Mouse (Mus musculus): ENCODE measurements at regions not wholly inside any gene's neighbourhood (a gene's known extent, or its start where the extent isn't known, plus 50 kb on each side); places are given as distances from the start of the nearest gene placed in this dataset.

DNA sequence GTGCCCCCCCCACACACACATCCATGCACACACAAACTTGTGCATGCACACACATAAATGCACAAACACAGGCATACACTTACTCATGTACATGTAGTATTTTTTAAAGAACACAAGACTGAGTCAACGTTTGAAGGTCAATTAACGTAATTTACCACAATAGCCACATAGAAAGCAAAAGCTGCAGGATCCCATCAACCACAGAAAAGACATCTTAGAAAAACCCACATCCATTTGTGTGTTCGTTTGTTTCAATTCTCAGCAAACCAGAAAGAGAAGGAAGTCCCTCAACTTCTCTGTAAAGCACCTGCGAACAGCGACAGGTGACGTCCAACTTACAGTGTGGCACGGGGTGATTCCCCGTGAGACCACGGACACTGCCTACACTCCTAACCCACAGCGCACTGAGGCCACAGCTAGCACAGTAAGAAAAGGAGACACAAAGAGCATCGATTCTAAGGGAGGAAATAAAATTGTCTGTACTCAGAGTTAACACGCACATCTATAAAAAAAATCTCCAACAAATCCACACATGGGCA lies 53.8 kb downstream of the Dio3 start:
- intact Hi-C loops (cut with DNase I), result no loop called here
- DNase-seq (ENCODE audit: low spot score in 2 of 2), result no peak

DNA sequence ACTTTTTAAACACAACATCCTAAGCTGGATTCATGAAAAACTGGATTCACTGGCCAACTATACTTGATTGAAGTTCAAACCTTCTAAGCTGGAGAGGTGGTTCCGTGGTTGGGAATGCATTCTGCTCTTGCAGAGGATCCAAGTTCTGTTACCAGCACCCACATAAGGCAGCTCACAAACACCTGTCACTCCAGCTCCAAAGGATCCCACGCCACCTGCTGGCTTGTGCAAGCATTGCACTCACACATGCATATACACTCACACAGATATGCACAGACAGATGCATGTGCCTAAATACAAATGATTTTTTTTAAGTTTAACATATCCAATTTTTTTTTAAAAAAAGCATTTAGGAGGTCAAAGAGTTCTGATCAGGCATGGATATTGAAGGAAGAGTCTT lies 55.7 kb downstream of the Dio3 start:
- intact Hi-C loops (cut with DNase I), result no loop called here

DNA sequence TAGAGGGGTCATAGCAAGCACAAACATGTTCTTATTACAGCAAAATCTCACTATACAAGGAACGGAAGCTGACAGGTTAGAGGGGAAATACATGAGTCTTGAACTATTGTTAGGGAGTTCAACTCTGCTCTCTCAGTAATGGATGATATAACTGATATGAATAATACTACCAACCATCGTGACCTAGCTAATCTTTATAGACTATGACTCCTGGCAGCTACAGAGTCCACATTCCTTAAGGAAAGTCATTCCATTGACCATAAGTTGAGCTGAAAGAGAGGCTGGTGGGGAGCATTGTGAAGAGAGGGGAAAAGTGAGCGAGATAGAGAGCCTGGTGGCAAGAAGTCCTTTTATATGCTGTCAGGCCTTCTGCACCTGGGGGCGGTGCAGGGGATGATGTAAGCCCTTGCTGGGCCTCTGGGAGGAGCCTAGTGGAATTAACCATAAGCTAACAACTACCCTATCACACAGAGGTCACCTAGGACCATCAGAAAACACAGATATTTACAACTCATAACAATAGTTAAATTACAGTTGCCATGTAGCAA lies 65.5 kb downstream of the Dio3 start:
- intact Hi-C loops (cut with DNase I), result no loop called here
- DNase-seq (ENCODE audit: low spot score in 2 of 2), result no peak

More for the DNA sequence above, 55.7 kb downstream of the Dio3 start:
- DNase-seq (ENCODE audit: low spot score in 2 of 2), result no peak

DNA sequence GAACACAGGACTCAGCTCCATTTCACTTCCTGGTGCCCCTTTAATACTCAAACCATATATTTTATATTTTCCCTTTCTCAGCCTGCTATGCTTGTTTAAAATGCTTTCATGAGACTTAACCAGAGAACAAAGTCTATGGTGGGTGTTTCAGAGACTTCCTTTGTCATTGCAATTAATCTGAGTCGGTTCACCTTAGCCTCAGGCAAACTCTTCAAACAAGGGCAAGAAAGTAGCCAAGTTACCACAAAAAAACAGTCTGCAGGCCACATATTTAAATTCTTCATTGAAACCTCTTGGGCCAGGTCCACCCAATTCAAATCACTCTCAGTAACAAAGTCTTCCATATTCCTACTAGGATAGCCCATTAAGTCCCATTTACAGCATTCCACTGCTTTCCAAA lies 70.8 kb downstream of the Dio3 start:
- intact Hi-C loops (cut with DNase I), result no loop called here
- no peak for DNase-seq (ENCODE audit: low spot score in 2 of 2)

DNA sequence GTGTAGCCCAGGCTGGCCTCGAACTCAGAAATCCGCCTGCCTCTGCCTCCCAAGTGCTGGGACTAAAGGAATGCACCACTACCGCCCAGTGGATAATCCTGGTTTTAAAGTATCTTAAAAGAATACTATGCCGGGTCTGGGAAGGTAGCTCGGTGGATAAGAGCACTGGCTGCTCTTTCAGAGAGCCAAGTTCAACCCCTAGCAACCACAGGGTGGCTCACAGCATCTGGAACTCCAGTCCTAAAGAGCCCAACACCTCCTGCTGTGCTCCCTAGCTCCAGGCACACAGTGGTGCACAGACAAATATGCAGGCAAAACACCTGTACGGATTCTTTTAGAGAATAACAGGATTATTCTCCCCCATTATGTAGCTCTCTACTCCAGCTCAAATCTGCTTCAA lies 77.0 kb downstream of the Dio3 start:
- no peak for DNase-seq (ENCODE audit: low spot score in 2 of 2)
- intact Hi-C loops (cut with DNase I), result no loop called here

DNA sequence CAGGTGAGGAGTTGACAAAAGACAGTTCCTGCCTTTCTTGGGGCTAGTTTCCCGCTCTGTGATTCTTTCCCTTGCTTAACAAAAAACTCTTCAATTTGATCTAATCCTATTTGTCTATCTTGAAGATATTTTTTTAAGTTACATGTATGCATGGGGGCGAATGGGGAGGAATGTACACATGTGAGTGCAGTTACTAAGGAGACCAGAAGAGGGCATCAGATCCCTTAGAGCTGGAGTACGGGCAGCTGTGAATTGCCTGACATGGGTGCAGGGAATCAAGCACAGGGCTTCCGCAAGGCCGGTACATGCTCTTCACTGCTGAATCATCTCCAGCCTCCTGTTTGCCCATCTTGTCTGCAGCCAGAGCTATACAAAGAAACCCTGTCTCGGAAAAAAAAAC lies 79.8 kb upstream of the Ppp2r5c start:
- intact Hi-C loops (cut with DNase I), result no loop called here
- DNase-seq (ENCODE audit: low spot score in 2 of 2), result no peak

DNA sequence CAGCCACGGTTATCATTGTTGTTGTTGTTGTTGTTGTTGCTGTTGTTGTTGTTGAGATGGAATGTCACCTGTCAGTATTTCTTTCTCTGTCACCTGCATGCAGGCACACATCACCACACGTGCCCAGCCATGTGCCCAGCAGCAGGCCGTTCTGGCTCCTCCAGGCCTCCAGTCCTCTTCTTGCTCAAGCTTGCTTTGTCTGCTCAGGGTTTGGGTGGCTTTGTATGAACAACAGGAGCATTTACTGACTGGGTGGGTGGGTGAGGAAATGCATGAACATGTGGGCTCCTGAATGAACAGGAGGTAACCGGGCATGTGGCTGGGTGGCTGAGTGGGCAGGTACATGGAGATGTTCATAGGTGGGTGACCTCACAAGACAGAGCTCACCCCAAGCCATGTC lies 79.1 kb upstream of the Ppp2r5c start:
- no peak for DNase-seq (ENCODE audit: low spot score in 2 of 2)
- intact Hi-C loops (cut with DNase I), result no loop called here

DNA sequence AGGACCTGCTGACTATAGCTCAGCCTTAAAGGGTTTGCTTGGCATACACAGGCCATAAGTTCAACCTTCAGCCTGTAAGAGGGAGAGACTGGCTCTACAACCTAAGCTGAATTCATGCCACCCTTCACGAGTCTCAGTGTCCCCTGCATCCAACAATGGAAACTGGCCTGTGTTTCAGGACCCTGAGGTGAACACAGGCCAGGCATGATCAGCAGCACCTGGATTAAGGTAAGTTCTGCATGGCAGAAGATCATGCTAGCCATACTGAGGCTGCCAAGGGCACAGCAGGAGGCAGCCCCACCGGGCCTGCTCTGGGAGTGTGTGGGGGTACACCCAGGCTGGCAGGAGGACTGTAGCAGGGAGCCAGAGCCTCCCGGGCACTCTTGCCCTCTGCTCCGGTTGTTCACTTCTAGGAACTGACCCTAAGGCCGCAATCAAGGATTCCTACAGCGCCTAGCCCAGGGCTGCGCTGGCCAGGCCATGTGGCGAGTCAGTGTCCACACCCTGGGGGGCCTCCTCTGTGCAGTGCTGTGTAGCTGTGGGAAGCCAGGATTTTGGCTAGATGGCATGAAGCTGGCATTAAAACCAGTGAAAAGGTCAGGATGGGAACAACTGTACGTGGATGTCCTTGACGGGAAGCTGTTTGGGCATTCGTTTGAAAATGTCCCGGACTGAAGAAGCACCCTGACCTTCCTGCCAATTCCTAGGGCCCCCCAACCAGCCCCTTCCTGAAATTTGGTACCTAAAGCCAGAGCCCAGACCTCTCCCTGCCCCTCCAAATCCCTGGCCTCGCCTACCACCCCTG lies 74.8 kb upstream of the Ppp2r5c start:
- no peak for DNase-seq (ENCODE audit: low spot score in 2 of 2)

DNA sequence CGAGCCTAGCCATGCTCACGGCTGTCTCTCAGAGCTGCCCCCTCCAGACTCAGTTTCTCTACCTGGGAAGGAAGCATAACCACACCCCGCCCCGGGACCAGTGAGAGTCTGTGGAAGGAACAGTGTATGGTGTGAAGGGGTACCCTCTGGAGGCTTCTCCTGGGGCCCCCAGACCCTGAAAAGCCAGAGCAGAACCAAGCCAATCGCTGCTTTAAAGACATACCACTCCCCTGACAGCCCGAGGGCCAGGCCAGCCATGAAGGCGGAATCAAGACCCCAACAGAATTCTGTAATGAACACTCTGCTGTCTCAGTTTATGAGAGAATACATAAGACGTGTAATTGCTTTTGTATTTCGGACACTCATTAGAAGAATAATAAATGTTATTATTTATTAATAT lies 73.9 kb upstream of the Ppp2r5c start:
- DNase-seq (ENCODE audit: low spot score in 2 of 2), result no peak
- intact Hi-C loops (cut with DNase I), result no loop called here

More for the DNA sequence above, 74.8 kb upstream of the Ppp2r5c start:
- intact Hi-C loops (cut with DNase I), result no loop called here

DNA sequence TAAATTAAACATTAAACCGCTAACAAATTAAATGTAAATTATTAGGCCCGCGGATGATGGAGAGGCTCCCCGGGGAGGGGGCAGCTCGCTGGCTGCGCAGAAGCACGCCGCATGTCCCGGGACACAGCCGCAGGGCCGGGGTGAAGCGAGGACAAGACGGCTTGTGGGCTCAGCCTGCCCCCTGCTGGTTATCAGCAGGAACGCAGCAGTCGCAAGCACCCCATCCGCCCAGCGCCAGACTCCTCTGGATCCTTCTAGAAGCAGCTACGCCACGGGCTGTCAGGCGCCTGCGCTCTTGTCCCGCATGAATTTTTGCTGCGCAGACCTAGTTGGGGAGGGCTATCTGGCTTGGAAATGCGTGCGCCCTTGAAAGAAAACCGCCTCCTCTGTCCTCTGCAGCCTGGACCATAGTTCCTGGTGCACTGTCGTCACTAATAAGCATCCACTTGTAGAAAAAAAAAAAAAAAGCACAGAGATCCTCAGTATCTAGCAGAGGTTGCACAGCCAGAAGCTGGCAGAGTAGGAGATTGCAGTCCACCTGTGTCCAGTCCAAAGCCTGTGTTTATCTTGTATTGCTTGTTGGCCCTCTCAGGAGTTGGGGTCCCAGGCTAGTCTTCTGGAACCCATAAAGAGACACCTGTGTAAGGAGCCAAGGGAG lies 73.4 kb upstream of the Ppp2r5c start:
- peak; percentile 88 to 93 for DNase-seq (ENCODE audit: low spot score in 2 of 2)
- intact Hi-C loops (cut with DNase I), result no loop called here

DNA sequence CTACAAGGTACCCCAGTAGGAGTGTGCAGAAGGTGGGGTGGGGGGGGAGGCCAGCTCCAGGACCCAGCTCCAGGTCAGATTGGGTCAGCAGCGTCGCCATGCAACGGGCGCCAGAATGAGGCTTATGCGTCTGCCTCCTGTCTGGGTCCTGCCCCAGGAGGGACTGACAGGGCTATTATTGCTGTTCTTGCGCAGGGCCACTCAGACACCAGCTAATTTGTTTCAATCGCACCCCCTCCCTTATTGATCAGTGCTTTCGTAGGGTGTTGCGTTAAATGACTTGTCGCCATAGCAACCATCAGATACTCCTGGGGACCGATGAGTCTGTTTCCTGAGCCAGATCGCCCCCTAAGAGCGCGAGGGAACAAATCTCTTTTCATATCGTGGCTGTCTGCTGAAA lies 71.8 kb upstream of the Ppp2r5c start:
- intact Hi-C loops (cut with DNase I), result loop anchor here (5.0 kb wide), 1 partner anchor 623 kb away; no protein-coding TSS in a partner anchor

DNA sequence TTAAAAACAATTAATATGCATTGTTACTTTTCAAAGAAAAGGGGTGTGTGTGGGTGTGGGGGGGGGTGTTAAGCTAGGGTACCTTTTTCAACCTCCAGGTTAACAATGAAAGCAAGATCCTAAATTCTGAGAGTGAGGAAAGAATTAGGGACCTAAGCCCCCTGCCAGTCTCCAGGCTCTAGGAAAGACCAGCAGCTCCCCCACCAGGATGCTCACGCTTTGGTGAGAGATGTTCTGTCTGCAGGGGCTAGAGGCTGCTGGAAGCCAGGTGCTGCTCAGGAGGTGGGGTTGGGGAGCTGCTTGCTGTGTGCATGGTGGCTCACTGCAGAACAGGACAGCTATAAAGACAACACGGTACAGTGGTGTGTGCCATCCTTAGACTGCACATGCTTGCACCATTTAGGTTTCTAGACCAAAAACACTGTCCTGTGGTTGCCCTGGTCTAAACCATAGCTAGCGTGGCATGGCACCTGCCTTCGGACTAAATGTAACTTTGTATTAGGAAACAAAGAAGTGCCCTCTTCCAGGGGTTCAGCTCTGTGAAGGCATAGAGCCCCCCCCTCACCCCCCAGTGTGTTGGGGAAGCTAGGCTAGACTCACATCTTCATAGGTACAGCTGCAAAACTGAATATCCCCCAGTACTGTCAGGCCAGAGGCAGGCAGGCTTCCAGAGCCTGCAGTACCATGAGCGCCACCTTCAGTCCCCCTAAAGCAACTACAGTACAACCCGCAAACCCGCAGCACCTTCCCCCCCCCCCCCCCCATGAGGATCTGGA lies 70.7 kb upstream of the Ppp2r5c start:
- DNase-seq (ENCODE audit: low spot score in 2 of 2), result peak in 1 of 2 experiments; percentile 50

More for the DNA sequence above, 71.8 kb upstream of the Ppp2r5c start:
- no peak for DNase-seq (ENCODE audit: low spot score in 2 of 2)

DNA sequence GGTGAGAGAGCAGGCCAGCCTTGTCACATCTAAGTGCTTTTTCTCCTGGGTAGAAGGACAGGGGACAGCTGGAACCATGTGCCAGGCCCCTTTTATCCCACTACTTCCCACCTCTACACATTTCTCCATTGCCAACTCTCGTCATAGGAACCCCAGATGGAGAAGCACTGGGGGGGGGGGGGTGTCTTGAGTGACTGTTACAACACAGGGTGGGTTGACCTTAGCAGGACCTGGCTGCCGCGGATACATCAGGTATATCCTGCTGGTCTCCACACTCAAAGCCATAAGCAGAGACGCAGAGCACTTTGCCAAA lies 70.1 kb upstream of the Ppp2r5c start:
- DNase-seq (ENCODE audit: low spot score in 2 of 2), result no peak
- intact Hi-C loops (cut with DNase I), result loop anchor here (5.0 kb wide), 1 partner anchor 624 kb away; no protein-coding TSS in a partner anchor

More for the DNA sequence above, 70.7 kb upstream of the Ppp2r5c start:
- intact Hi-C loops (cut with DNase I), result loop anchor here (5.0 kb wide), 1 partner anchor 624 kb away; no protein-coding TSS in a partner anchor

DNA sequence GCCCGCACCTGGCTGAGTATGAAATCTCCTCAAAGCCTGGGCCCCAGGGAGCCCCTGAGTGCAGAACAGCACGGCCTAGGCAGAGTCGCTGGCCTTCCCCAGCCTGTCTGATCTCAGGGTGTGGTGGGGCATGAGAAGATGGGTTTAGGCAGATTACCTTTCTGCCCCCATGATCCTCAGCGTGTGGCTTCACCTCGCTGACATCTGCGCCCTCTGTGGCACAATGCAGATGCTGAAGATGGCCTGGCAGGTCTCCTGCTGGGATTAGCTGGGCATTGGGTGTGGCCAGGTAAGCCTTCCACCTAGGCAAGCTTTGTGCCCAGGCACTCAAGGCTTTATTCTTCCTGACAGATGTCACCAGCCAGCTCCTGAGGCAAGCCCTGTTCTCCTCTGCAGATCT lies 69.6 kb upstream of the Ppp2r5c start:
- no peak for DNase-seq (ENCODE audit: low spot score in 2 of 2)
- intact Hi-C loops (cut with DNase I), result loop anchor here (5.0 kb wide), 1 partner anchor 625 kb away; no protein-coding TSS in a partner anchor

DNA sequence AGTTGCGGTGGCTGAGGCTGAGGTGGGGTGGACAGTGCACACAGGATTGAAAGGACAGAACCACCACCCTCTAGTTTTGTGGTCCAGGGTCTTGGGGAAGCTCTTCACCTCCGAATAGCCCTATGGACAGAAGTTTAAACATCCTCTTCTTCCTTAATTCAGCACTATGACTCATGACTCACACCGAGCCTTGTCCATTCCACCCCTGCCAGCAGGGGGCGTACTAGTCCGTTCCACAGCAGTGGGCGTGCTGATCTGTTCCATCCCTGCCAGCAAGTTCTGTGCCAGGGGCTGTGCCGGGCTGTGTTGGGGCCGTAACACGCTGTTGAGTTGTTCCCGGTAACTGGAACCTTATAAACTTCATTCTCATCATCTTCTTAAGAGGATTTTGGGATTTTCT lies 69.2 kb upstream of the Ppp2r5c start:
- intact Hi-C loops (cut with DNase I), result loop anchor here (5.0 kb wide), 1 partner anchor 625 kb away; no protein-coding TSS in a partner anchor
- DNase-seq (ENCODE audit: low spot score in 2 of 2), result peak; percentile 50 to 59

DNA sequence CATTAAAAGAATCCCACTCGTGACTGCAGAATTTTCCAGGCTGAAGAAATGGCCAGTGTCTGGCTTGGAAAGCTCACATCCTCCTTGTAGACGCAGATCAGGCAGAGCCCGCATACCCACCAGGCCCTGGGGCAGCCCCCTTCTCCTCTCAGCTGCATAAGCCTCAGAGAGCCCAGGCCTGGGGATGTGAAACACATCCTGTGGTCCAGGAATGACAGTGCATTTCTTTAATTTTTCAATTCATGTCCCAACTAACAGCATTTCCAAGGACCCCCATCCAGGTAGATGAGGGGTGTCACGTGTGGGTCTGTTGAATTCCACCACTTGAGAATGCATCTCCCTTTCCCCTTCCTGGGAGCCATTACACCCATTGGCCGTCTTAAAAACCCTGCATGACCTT lies 68.6 kb upstream of the Ppp2r5c start:
- intact Hi-C loops (cut with DNase I), result loop anchor here (5.0 kb wide), 1 partner anchor 626 kb away; no protein-coding TSS in a partner anchor
- no peak for DNase-seq (ENCODE audit: low spot score in 2 of 2)

DNA sequence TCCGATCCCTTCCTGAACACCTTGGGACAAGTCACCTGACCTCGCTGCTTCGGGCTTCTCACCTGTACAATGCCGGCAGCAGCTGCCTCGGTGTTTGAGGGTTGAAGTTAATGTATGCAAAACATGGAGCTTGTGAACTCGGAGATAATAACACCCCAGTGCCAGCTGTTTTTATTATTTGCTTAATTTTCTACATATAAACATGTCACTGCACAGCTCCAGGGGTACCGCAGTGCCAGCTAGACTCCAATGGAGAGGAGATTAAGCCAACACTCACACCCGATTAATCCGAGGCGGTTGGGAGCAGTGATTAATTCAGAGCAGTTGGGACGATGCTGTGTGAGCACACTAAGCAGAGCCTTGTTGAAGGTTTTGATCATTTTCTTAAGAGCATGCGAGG lies 67.2 kb upstream of the Ppp2r5c start:
- intact Hi-C loops (cut with DNase I), result loop anchor here (5.0 kb wide), 1 partner anchor 627 kb away; no protein-coding TSS in a partner anchor
- no peak for DNase-seq (ENCODE audit: low spot score in 2 of 2)

DNA sequence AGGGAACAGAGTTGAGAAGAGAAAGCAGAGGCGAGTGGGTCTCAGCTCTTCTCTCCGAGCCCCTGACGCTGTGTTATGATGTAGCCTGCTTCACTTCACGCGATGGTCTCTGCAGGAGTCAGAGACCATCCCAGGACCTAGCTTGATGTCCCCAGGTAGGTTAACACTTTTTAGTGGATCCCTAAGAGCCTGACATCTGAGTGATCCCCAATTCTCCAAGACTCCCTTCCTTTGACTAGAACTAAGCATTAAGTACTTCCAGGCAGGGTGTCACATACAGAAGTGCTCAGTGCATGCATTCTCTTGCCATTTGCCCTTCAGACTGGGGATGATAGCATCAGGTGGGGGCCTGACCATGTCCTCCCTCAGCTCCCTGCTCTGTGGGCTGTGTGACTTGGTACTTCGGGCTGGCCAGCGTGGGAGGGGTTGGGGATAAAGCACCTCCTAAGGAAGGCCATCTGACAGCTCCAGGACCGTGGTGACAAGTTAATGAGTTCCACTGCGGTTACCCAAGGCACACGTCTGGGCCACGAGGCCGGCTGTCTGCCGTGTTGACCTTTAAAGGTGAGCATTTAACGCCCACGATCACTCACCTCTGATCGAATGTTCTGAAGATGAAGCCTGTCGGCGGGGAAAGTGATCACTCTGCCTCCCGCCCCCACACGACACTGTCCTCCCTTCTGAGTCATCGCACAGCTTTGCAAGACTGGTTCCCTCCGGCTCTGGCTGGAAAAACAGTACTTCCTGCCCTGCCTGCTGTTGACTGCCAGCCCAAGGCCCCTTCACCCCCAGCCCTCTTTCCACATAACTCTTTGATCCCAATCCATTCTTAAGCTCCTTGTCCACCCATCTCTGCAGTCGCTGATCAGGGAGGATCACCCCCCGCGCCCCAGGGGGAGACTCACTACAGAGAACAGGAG lies 65.8 kb upstream of the Ppp2r5c start:
- DNase-seq (ENCODE audit: low spot score in 2 of 2), result peak in 1 of 2 experiments; percentile 57

More for the DNA sequence above, 65.8 kb upstream of the Ppp2r5c start:
- intact Hi-C loops (cut with DNase I), result no loop called here
